Mouse (Mus musculus) liver, embryonic 14.5 days (tissue): ENCODE measurements around the gene Slc5a1. TPM values are rescaled to one million over a fixed set of nuclear protein-coding genes. Genes with fewer than 3 reads are reported as not detected.

Experiments
- ATAC-seq: fragments of 200-750 bp; cut with Nextera tagmentation; 2 replicates; pipeline ENCODE4 v1.8.0; 2017; ENCODE audit warnings: moderate number of reproducible peaks, mild to moderate bottlenecking, moderate library complexity; ENCODE audit not compliant: insufficient read depth
- DNase-seq, 3 experiments: peaks; one replicate each; pipeline ENCODE4 v3.0.0-alpha.2; 2012 to 2013; ENCODE audit warnings: low read depth in 3 of 3, low spot score in 3 of 3
- H3K27ac ChIP-seq: fragments of 300-500 bp; sonication (generic); 2 replicates; pipeline ENCODE4 v1.5.1; 2014; ENCODE audit warnings: moderate library complexity, mild to moderate bottlenecking, control low read depth, inconsistent platforms
- H3K27me3 ChIP-seq: fragments of 300-500 bp; sonication (generic); 2 replicates; pipeline ENCODE4 v1.6.1; 2014; ENCODE audit warnings: mild to moderate bottlenecking, low read length, moderate library complexity; ENCODE audit not compliant: control insufficient read depth, insufficient read depth
- H3K36me3 ChIP-seq: fragments of 300-500 bp; sonication (generic); replicated peaks from 2 replicates; pipeline ENCODE4 v1.6.1; 2014; ENCODE audit warnings: low read depth; ENCODE audit not compliant: control insufficient read depth, insufficient read depth
- H3K4me1 ChIP-seq, 2 experiments: fragments of 200-500 bp in 1 of 2; fragments of 300-500 bp in 1 of 2; sonication (generic) in 1 of 2; replicated peaks; 2 replicates each; pipeline ENCODE4 v1.6.1; 2012 to 2014; ENCODE audit warnings: antibody characterized with exemption in 1 of 2, inconsistent platforms in 1 of 2, low read length in 1 of 2; ENCODE audit not compliant: control insufficient read depth in 2 of 2, insufficient read depth in 2 of 2
- H3K4me2 ChIP-seq: fragments of 300-500 bp; sonication (generic); 2 replicates; pipeline ENCODE4 v1.6.1; 2014; ENCODE audit warnings: low read depth, mild to moderate bottlenecking, control low read depth, moderate library complexity
- H3K4me3 ChIP-seq, 2 experiments: fragments of 200-500 bp in 1 of 2; fragments of 300-500 bp in 1 of 2; sonication (generic) in 1 of 2; 2 replicates each; pipeline ENCODE4 v1.5.1; 2012 to 2014; ENCODE audit warnings: low read depth in 2 of 2, low read length in 2 of 2, mild to moderate bottlenecking in 2 of 2, control low read depth in 1 of 2, inconsistent platforms in 1 of 2, moderate library complexity in 1 of 2; ENCODE audit not compliant: insufficient read depth in 1 of 2
- H3K9ac ChIP-seq: fragments of 300-500 bp; sonication (generic); replicated peaks from 2 replicates; pipeline ENCODE4 v1.6.1; 2014; ENCODE audit warnings: mild to moderate bottlenecking, control low read depth, moderate library complexity
- H3K9me3 ChIP-seq: fragments of 300-500 bp; sonication (generic); 2 replicates; pipeline ENCODE4 v1.6.1; 2016; ENCODE audit warnings: low read length, mixed read lengths; ENCODE audit not compliant: control insufficient read depth
- CTCF ChIP-seq: IDR thresholded peaks from 2 replicates; pipeline ENCODE4 v1.5.1; 2016; ENCODE audit warnings: antibody characterized with exemption, low read depth, control low read depth
- EP300 ChIP-seq: IDR thresholded peaks from 2 replicates; pipeline ENCODE4 v1.6.1; 2016; ENCODE audit warnings: antibody characterized with exemption, low read depth
- WGBS: fragments of 180-500 bp; shearing (Covaris S2); extraction: QIAGEN DNeasy Blood & Tissue Kit; methylation state at CpG from one replicate; pipeline ENCODE4 v1.1.7; 2014; ENCODE audit not compliant: insufficient replicate concordance; 5-methylcytosine and 5-hydroxymethylcytosine counted together
- polyA plus RNA-seq, 2 experiments: library from polyadenylated mRNA; depleted of rRNA in 1 of 2; stranded (reverse) in 1 of 2; unstranded in 1 of 2; fragments of >200 nt; fragmentation: Nextera tagmentation in 1 of 2; extraction: Ambion mirVana in 1 of 2; gene quantifications; 2 replicates each; pipeline versions ENCODE4 v1.2.1 to v1.2.3; 2012 to 2014

The Slc5a1 gene
- polyA plus RNA-seq, 2 experiments = not detected

DNA sequence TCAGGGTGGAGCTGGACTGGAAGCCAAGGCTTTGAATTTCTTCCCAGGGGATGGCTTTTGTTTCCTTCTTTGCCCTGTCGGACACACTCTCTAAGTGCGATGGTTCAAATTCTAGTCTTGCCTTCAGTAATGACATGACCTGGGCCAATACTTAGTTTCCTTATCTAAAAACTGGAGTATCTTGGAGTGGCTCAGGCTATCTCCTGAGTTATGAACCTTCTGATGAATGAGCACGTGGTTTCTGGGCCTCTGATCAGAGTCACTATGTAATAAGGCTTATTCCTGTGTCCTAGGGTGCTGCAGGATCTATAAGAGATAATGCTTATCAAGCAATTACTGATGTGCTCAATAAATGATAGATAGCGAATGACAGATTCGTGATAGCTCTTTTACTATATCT is 19.4 kb upstream of the Slc5a1 start:
- TF ChIP-seq EP300 = no peak
- no peak for TF ChIP-seq CTCF
- H3K4me3 ChIP-seq = no peak overlapping the region
- no peak for ATAC-seq
- DNase-seq = no peak
- no peaks in the 10 kb centered on the region for H3K9me3 ChIP-seq
- no peaks in the 10 kb centered on the region for H3K36me3 ChIP-seq
- no peaks in the 10 kb centered on the region for H3K27me3 ChIP-seq
- H3K27ac ChIP-seq = no peak overlapping the region
- no peak overlapping the region for H3K4me2 ChIP-seq
- H3K9ac ChIP-seq = no peak overlapping the region
- no peaks in the 10 kb centered on the region for H3K4me1 ChIP-seq
- 64% methylated on average over 5 of the region's 5 CpGs for WGBS

GRCm38 (mm10) chr5:33091342-33091741 is 12.7 kb upstream of the Slc5a1 start:
- Histone ChIP-seq H3K4me2 (no peak overlapping the region), H3K27ac (no peak overlapping the region), H3K27me3 (no peaks in the 10 kb centered on the region), H3K9me3 (no peaks in the 10 kb centered on the region), H3K4me1 (no peaks in the 10 kb centered on the region), H3K4me3 (no peak overlapping the region), H3K36me3 (no peaks in the 10 kb centered on the region), H3K9ac (no peak overlapping the region)
- DNase-seq (no peak), ATAC-seq (no peak)
- WGBS = 68% methylated on average over 6 of the region's 6 CpGs
- no peak for TF ChIP-seq CTCF
- no peak for TF ChIP-seq EP300

GRCm38 (mm10) chr5:33095315-33095714 is 8.7 kb upstream of the Slc5a1 start:
- Histone ChIP-seq H3K27me3 (no peaks in the 10 kb centered on the region), H3K36me3 (no peaks in the 10 kb centered on the region), H3K9ac (no peak overlapping the region), H3K4me3 (no peak overlapping the region), H3K9me3 (no peaks in the 10 kb centered on the region), H3K4me1 (no peaks in the 10 kb centered on the region), H3K4me2 (no peak overlapping the region), H3K27ac (no peak overlapping the region)
- 45% methylated on average over 4 of the region's 4 CpGs for WGBS
- ATAC-seq (no peak), DNase-seq (no peak)
- TF ChIP-seq EP300 (no peak), CTCF (no peak)

- peaks cover 14% of the 10 kb centered on the region for H3K27me3 ChIP-seq
- ATAC-seq (no peak), DNase-seq (no peak)
- H3K9me3 ChIP-seq = no peaks in the 10 kb centered on the region
- no peak overlapping the region for H3K4me2 ChIP-seq
- no peak overlapping the region for H3K4me3 ChIP-seq
- no peak for TF ChIP-seq EP300
- no peak for TF ChIP-seq CTCF
- no peak overlapping the region for H3K27ac ChIP-seq
- no peaks in the 10 kb centered on the region for H3K4me1 ChIP-seq
- H3K36me3 ChIP-seq = no peaks in the 10 kb centered on the region
- H3K9ac ChIP-seq = no peak overlapping the region
- WGBS = 44% methylated on average over 12 of the region's 12 CpGs
These were observed 1.5 kb upstream of the Slc5a1 start for GRCm38 (mm10) chr5:33102369-33103055.

DNA sequence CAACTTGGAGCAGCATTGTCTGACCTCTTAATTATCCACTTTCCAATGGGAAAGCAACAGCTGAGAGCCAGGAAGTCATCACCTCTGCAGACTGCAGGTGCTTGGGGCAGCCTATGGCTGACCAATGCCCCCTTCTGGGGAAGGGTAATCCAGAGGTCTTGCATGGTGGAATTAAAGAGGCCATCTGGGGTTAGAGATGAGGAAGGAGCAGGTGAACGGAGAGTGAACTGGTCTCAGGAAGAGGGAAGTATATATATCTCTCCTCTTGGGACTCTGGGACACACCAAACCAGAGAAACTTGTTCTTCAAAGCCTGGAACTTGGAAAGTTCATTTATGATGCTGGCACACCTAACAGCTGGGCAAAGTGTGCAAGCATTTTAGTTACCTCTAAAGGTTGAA is 857 bp downstream of the Slc5a1 start:
- no peak for TF ChIP-seq EP300
- TF ChIP-seq CTCF = no peak

More for the DNA sequence above, 857 bp downstream of the Slc5a1 start:
- Histone ChIP-seq H3K4me1 (no peaks in the 10 kb centered on the region), H3K36me3 (no peaks in the 10 kb centered on the region), H3K4me2 (no peak overlapping the region), H3K4me3 (no peak overlapping the region), H3K9me3 (no peaks in the 10 kb centered on the region), H3K27ac (no peak overlapping the region), H3K9ac (no peak overlapping the region), H3K27me3 (peaks cover 14% of the 10 kb centered on the region)
- DNase-seq (no peak), ATAC-seq (no peak)
- WGBS = 17% methylated on average over 1 of the region's 1 CpGs
